Mouse (Mus musculus) CH12.LX (cell line): ENCODE measurements around the gene Atp8a2. TPM values are rescaled to one million over a fixed set of nuclear protein-coding genes. Genes with fewer than 3 reads are reported as not detected.
"Not testable (repeated sequence)": the region's sequence is repeated elsewhere in the genome, so short reads cannot be mapped to it uniquely, and the experiment has no call there.

Experiments used
- DNase-seq: peaks from one replicate; pipeline ENCODE4 v3.0.0-alpha.2; 2013; ENCODE audit errors: extremely low read depth
- H3K27ac ChIP-seq: 2 replicates; pipeline ENCODE4 v1.5.1; 2012; ENCODE audit warnings: low read depth, mild to moderate bottlenecking, control low read depth, moderate library complexity; ENCODE audit not compliant: insufficient read depth
- H3K27me3 ChIP-seq: replicated peaks from 2 replicates; pipeline ENCODE3; 2012; ENCODE audit warnings: inconsistent platforms
- H3K36me3 ChIP-seq, 2 experiments: replicated peaks in 1 of 2; 2 replicates each; pipeline versions ENCODE3 to v1.6.1; 2012; ENCODE audit warnings: inconsistent platforms in 1 of 2, low read length in 1 of 2, mild to moderate bottlenecking in 1 of 2, mixed read lengths in 1 of 2, moderate library complexity in 1 of 2; ENCODE audit not compliant: control insufficient read depth in 1 of 2, insufficient read depth in 1 of 2
- H3K4me1 ChIP-seq, 2 experiments: 2 replicates each; pipeline ENCODE4 v1.6.1; 2012; ENCODE audit warnings: inconsistent platforms in 1 of 2, moderate library complexity in 1 of 2; ENCODE audit not compliant: insufficient read depth in 2 of 2, control insufficient read depth in 1 of 2
- H3K4me2 ChIP-seq: 2 replicates; pipeline ENCODE4 v1.6.1; 2012; ENCODE audit warnings: low read depth, mild to moderate bottlenecking, control low read depth; ENCODE audit not compliant: poor library complexity, insufficient read depth, severe bottlenecking
- H3K4me3 ChIP-seq, 3 experiments: fragments of 150-350 bp in 1 of 3; sonication (generic) in 1 of 3; replicated peaks in 1 of 3; 2 replicates each; pipeline versions ENCODE3 to v1.5.1; 2011 to 2012; ENCODE audit warnings: low read depth in 2 of 3, low read length in 2 of 3, mild to moderate bottlenecking in 2 of 3, moderate library complexity in 2 of 3, control low read depth in 1 of 3, improper control_type of control experiment in 1 of 3, inconsistent platforms in 1 of 3, mixed read lengths in 1 of 3; ENCODE audit not compliant: poor library complexity in 1 of 3
- H3K79me2 ChIP-seq: replicated peaks from 2 replicates; pipeline ENCODE4 v1.6.1; 2012; ENCODE audit warnings: mild to moderate bottlenecking, moderate library complexity; ENCODE audit not compliant: control insufficient read depth, poor library complexity, insufficient read depth, severe bottlenecking; ENCODE audit errors: extremely low read depth
- H3K9ac ChIP-seq: 2 replicates; pipeline ENCODE4 v1.6.1; 2012; ENCODE audit warnings: low read depth, mild to moderate bottlenecking, control low read depth, moderate library complexity; ENCODE audit not compliant: insufficient read depth
- H3K9me3 ChIP-seq: replicated peaks from 2 replicates; pipeline ENCODE3; 2012; ENCODE audit warnings: low read length, inconsistent platforms, mixed read lengths
- BHLHE40 ChIP-seq: IDR thresholded peaks from 2 replicates; pipeline ENCODE4 v1.6.1; 2011; ENCODE audit warnings: mild to moderate bottlenecking, low read depth, low read length, improper control_type of control experiment
- CHD2 ChIP-seq: IDR thresholded peaks from 2 replicates; pipeline ENCODE4 v1.6.1; 2011; ENCODE audit warnings: low read length, improper control_type of control experiment
- ELF1 ChIP-seq: IDR thresholded peaks from 2 replicates; pipeline ENCODE4 v1.6.1; 2014; ENCODE audit warnings: low read depth, mild to moderate bottlenecking, inconsistent platforms, low read length, improper control_type of control experiment
- EP300 ChIP-seq: IDR thresholded peaks from 2 replicates; pipeline ENCODE4 v1.6.1; 2011; ENCODE audit warnings: low read length, improper control_type of control experiment
- JUN ChIP-seq: IDR thresholded peaks from 2 replicates; pipeline ENCODE4 v1.6.1; 2011; ENCODE audit warnings: low read depth, mild to moderate bottlenecking, low read length, improper control_type of control experiment, moderate library complexity; ENCODE audit not compliant: insufficient read depth
- MAZ ChIP-seq: IDR thresholded peaks from 2 replicates; pipeline ENCODE4 v1.6.1; 2012; ENCODE audit warnings: low read depth, mild to moderate bottlenecking, inconsistent platforms, low read length, improper control_type of control experiment, moderate library complexity
- NRF1 ChIP-seq: IDR thresholded peaks from 2 replicates; pipeline ENCODE4 v1.6.1; 2014; ENCODE audit warnings: low read depth, mild to moderate bottlenecking, inconsistent platforms, low read length, improper control_type of control experiment, moderate library complexity
- TBP ChIP-seq: conservative IDR thresholded peaks from 2 replicates; pipeline ENCODE4 v1.6.1; 2011; ENCODE audit warnings: low read depth, low read length, improper control_type of control experiment
- USF1 ChIP-seq: IDR thresholded peaks from 2 replicates; pipeline ENCODE4 v1.6.1; 2014; ENCODE audit warnings: low read depth, mild to moderate bottlenecking, inconsistent platforms, low read length, improper control_type of control experiment
- dilution Hi-C: fragments of 300-500 bp; cut with MboI; formaldehyde crosslinking; loops from 2 replicates; pipeline ENCODE4 v1.14.3; 2020; ENCODE audit warnings: low sequenced_read_pairs; ENCODE audit not compliant: extremely low pct_unique_long_range_greater_than_20kb, extremely low pct_ligation_motif_present
- in situ Hi-C: fragments of 300-500 bp; cut with MboI; formaldehyde crosslinking; loops from 3 replicates; pipeline ENCODE4 v1.14.3; 2019; ENCODE audit warnings: low sequenced_read_pairs, low pct_ligation_motif_present, low pct_unique_long_range_greater_than_20kb, mixed read lengths
- polyA plus RNA-seq: library from polyadenylated mRNA; unstranded; fragments of >175 nt; gene quantifications from 2 replicates; pipeline ENCODE4 v1.2.1, GENCODE M21; 2012; ENCODE audit warnings: low read depth; ENCODE audit not compliant: insufficient read length
- total RNA-seq, 2 experiments: library from RNA; depleted of rRNA; stranded (reverse); fragments of 300-350 nt in 1 of 2; fragments of >200 nt in 1 of 2; gene quantifications; 2 replicates each; pipeline ENCODE4 v1.2.3; 2012 to 2014

Atp8a2 gene
- total and polyA plus RNA-seq, 3 experiments, result 0.15 to 0.29 (median 0.21) TPM

DNA sequence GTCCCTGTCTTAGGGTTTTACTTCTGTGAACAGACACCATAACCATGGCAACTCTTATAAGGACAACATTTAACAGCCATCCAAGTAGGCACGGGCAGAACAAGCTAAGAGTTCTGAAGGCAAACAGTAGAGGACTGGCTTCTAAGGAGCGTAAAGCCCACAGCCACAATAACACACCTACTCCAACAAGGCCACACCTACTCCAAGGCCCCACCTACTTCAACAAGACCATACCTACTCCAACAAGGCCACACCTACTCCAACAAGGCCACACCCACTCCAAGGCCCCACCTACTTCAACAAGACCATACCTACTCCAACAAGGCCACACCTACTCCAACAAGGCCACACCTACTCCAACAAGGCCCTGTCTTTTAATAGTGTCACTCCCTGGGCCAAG is 386.7 kb downstream of the Atp8a2 start:
- peaks cover 7 to 18% of the 10 kb centered on the region in 2 experiments for H3K4me1 ChIP-seq
- dilution Hi-C loops, H3K79me2 ChIP-seq, H3K9ac ChIP-seq, H3K9me3 ChIP-seq, H3K36me3 ChIP-seq, H3K4me3 ChIP-seq, H3K27ac ChIP-seq, in situ Hi-C loops, H3K4me2 ChIP-seq, H3K27me3 ChIP-seq: not testable (repeated sequence)
- peak; percentile 38 for DNase-seq

DNA sequence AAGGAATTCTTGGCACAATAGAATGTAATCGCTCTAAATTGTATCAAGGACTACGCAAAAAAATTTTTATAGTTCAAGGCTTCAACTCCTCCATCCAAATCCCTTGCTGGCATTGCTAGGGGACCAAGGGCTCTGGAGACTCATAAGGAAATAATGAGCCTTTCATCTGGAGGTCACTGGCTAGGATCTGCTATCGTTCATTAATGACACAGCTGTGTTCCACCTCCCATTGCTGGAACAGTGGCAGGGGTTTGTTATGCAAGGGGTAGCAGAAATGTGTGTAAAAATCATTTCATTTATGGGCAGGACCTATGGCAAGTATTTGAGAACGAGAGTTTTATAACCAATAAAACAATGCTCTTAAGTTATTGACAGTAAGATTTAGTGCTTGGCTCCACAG is 387.2 kb downstream of the Atp8a2 start:
- no peaks in the 10 kb centered on the region for H3K36me3 ChIP-seq
- no peak overlapping the region for H3K27ac ChIP-seq
- H3K4me2 ChIP-seq, result no peak overlapping the region
- H3K27me3 ChIP-seq, result no peaks in the 10 kb centered on the region
- no peak for TF ChIP-seq MAZ
- TF ChIP-seq NRF1, result no peak
- no peak for TF ChIP-seq ELF1
- TF ChIP-seq BHLHE40, result no peak
- no peak for TF ChIP-seq USF1
- TF ChIP-seq CHD2, result no peak
- no peak for TF ChIP-seq TBP
- TF ChIP-seq EP300, result no peak
- TF ChIP-seq, all 38 proteins: peak for 0
- Histone ChIP-seq H3K79me2 (no peaks in the 10 kb centered on the region), H3K9ac (no peak overlapping the region), H3K9me3 (no peaks in the 10 kb centered on the region), H3K4me1 (peaks cover 7 to 20% of the 10 kb centered on the region in 2 experiments), H3K4me3 (no peak overlapping the region)
- dilution Hi-C loops, result no loop called here
- DNase-seq, result no peak
- in situ Hi-C loops, result no loop called here

DNA sequence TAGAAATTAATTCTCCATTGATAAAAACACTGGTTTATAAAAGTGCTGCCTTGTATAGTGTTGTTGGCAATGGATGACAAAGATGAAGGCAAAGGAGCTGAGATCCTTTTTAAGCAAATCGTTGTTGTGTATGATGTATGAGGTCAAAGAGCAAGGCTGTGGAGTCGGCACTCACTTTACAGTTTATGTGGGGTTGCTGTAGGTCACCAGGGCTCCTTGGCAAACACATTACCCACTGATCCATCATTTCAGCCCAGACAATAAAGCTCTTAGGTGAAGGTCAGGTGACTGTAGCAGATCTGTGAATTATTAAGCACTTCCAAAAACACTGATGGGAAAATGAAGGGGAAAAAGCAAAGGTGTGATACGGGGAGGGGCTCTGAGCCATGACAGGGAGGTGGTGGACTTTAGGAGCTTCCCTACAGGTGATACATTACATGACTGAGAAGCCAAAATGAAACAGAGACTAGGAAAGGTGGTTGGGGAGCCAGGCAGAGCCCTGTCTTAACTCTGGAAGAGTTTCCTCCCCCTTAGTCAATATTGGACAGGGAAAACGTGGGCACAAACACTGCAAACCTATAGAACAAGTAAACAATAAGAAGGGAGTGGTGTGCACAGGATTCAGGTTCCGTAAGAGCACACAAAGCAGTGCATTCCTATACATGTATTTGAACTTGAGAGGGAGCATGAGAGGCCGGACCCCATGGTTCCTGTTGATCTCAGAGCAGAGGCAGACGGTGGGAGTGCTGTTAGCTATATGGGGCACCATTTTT is 389.3 kb downstream of the Atp8a2 start:
- Histone ChIP-seq H3K4me3 (no peak overlapping the region), H3K27me3 (no peaks in the 10 kb centered on the region), H3K27ac (no peak overlapping the region), H3K36me3 (no peaks in the 10 kb centered on the region), H3K9ac (no peak overlapping the region), H3K79me2 (no peaks in the 10 kb centered on the region), H3K9me3 (peaks cover 5% of the 10 kb centered on the region), H3K4me1 (peaks cover 7 to 20% of the 10 kb centered on the region in 2 experiments), H3K4me2 (no peak overlapping the region)
- in situ Hi-C loops, result no loop called here
- dilution Hi-C loops, result no loop called here
- DNase-seq, result no peak
- TF ChIP-seq TBP, result no peak
- TF ChIP-seq JUN, result no peak
